Mouse (Mus musculus) gonadal fat pad, adult 2 months (tissue): ENCODE results near the gene Nkrf. TPM values are rescaled to one million over a fixed set of nuclear protein-coding genes. Genes with fewer than 3 reads are reported as not detected.

Source experiments
- DNase-seq: peaks from one replicate; pipeline ENCODE4 v3.0.0-alpha.2; 2012; ENCODE audit warnings: low read depth
- polyA plus RNA-seq: library from polyadenylated mRNA; depleted of rRNA; stranded (reverse); fragments of >200 nt; gene quantifications from 2 replicates; pipeline ENCODE4 v1.2.3, GENCODE M21; 2012; rRNA removed

Nkrf gene
- polyA plus RNA-seq, 1 experiment = 1.2 TPM

GRCm38 (mm10) chrX:36863766-36864608, 38.7 kb downstream of the Nkrf start:
- DNase-seq = no peak

GRCm38 (mm10) chrX:36852631-36853030, 50.1 kb downstream of the Nkrf start:
- DNase-seq = no peak

GRCm38 (mm10) chrX:36847152-36847551, 55.5 kb downstream of the Nkrf start:
- DNase-seq = no peak

- DNase-seq = no peak
Observed at GRCm38 (mm10) chrX:36843346-36843990, 59.2 kb downstream of the Nkrf start.

- no peak for DNase-seq
Observed at GRCm38 (mm10) chrX:36841698-36842097, 61.0 kb downstream of the Nkrf start.

- DNase-seq = no peak
Observed at GRCm38 (mm10) chrX:36839391-36839790, 63.3 kb downstream of the Nkrf start.

Other genes with a start within 250 kb of the Nkrf start
- gene Slc25a43, start 159.2 kb downstream of the Nkrf start, polyA plus RNA-seq = 0.57 TPM in 2 replicates
- 543 and 651 TPM in 2 replicates for gene Slc25a5, start 107.2 kb downstream of the Nkrf start, polyA plus RNA-seq
- gene Ube2a, start 29.0 kb downstream of the Nkrf start, polyA plus RNA-seq = 27.5 and 34.6 TPM in 2 replicates
- gene C330007P06Rik, start 28.8 kb downstream of the Nkrf start, polyA plus RNA-seq = 14.5 and 32.0 TPM in 2 replicates
- 4.5 and 5.2 TPM in 2 replicates for gene Sept6, start 88.9 kb upstream of the Nkrf start, polyA plus RNA-seq
- gene Sowahd, start 145.9 kb upstream of the Nkrf start, polyA plus RNA-seq = 0.08 TPM in 1 of 2 replicates, not detected in the other
- gene Rpl39, start 182.5 kb upstream of the Nkrf start, polyA plus RNA-seq = 89.9 and 144 TPM in 2 replicates
- 6.3 and 7.8 TPM in 2 replicates for gene Upf3b, start 207.4 kb upstream of the Nkrf start, polyA plus RNA-seq
- gene Nkap, start 223.9 kb upstream of the Nkrf start, polyA plus RNA-seq = 1.9 and 2.6 TPM in 2 replicates